Mouse (Mus musculus): ENCODE measurements at regions not wholly inside any gene's neighbourhood (a gene's known extent, or its start where the extent isn't known, plus 50 kb on each side); places are given as distances from the start of the nearest gene placed in this dataset.

- TF ChIP-seq CTCF (IDR thresholded peaks at IDR 0.05; ENCODE audit: control insufficient read depth, insufficient read depth, low read length) (no peak), POLR2A (IDR thresholded peaks at IDR 0.05; ENCODE audit: borderline replicate concordance, control insufficient read depth, low read depth, low read length) (no peak)
Observed at GRCm38 (mm10) chr16:76133892-76134291, 111.8 kb upstream of the Samsn1 start.

Measured in bone marrow, adult 2 months (tissue).